9 mouse cellular contexts compared by ENCODE assay signal in the genomic region with DNA sequence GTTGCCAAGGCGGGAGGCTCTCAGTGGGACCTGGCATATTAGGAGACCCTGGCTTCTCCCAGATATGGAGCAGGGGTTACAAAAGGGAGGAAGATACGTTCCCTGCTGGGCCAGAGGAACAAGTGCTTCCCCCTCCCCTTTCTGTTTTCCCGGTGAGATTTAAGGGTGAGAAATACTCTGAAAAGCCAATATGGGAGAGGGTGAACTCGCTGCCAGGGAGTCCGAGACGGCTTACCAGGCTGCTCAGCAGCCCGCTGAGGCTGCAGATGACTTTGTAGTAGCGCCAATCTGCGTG. TPM values are rescaled to one million over a fixed set of nuclear protein-coding genes. Genes with fewer than 3 reads are reported as not detected.
DNase-seq lines count a peak whose midpoint lies in the region; ATAC-seq and TF ChIP-seq lines count a peak whose summit lies in the region.
"Had no signal": no experiment of that assay in that cellular context is flagged by ENCODE, and none has a peak within 500 bp of the region (broad histone marks: within the 10 kb centered on the region; RNA-seq: fewer than 3 reads in every experiment).

No protein-coding gene starts in this region.

- in situ Hi-C loops in ES-E14 (cut with MboI; ENCODE audit: low sequenced_read_pairs in 2 of 2, unreplicated experiment in 2 of 2) = no loop called here

- no peaks in the 10 kb centered on the region for H3K27me3 ChIP-seq in heart, embryonic 13.5 days (replicated peaks)
- H3K27me3 ChIP-seq in forebrain, postnatal 0 days (ENCODE audit: insufficient read depth, low read length) = no peaks in the 10 kb centered on the region
- peaks cover 45% of the 10 kb centered on the region for H3K27me3 ChIP-seq in liver, embryonic 15.5 days
- H3K27me3 ChIP-seq: CH12.LX had no signal

- no peaks in the 10 kb centered on the region for H3K9me3 ChIP-seq in heart, embryonic 13.5 days
- no peaks in the 10 kb centered on the region for H3K9me3 ChIP-seq in ES-E14 (ENCODE audit: control insufficient read depth, insufficient read depth, low read depth, low read length)
- no peaks in the 10 kb centered on the region for H3K9me3 ChIP-seq in forebrain, postnatal 0 days (ENCODE audit: low read length)
- no peaks in the 10 kb centered on the region for H3K9me3 ChIP-seq in liver, embryonic 15.5 days (replicated peaks)

- peak overlapping the region; percentile 86 for H3K4me2 ChIP-seq in heart, embryonic 13.5 days
- H3K4me2 ChIP-seq in forebrain, postnatal 0 days (ENCODE audit: low read depth) = peak overlapping the region; percentile 51
- peak overlapping the region; percentile 58 for H3K4me2 ChIP-seq in liver, embryonic 15.5 days

- TF ChIP-seq CTCF in forebrain, postnatal 0 days (IDR thresholded peaks at IDR 0.05; ENCODE audit: low read depth) = no peak

- H3K27ac ChIP-seq in heart, embryonic 13.5 days (replicated peaks) = peak overlapping the region; percentile 73
- H3K27ac ChIP-seq in ES-E14 (ENCODE audit: insufficient read depth, low read depth, low read length, poor library complexity, severe bottlenecking) = no peak overlapping the region
- H3K27ac ChIP-seq in forebrain, postnatal 0 days (ENCODE audit: low read depth, low read length) = peak overlapping the region; percentile 64
- no peak overlapping the region for H3K27ac ChIP-seq in liver, embryonic 15.5 days (replicated peaks)

- no peaks in the 10 kb centered on the region for H3K36me3 ChIP-seq in heart, embryonic 13.5 days
- H3K36me3 ChIP-seq in ES-E14 (ENCODE audit: control insufficient read depth, insufficient read depth, low read length, poor library complexity, severe bottlenecking) = no peaks in the 10 kb centered on the region
- H3K36me3 ChIP-seq in forebrain, postnatal 0 days (ENCODE audit: insufficient read depth) = no peaks in the 10 kb centered on the region
- H3K36me3 ChIP-seq in liver, embryonic 15.5 days (replicated peaks) = no peaks in the 10 kb centered on the region

- H3K4me3 ChIP-seq in heart, embryonic 13.5 days = peak overlapping the region; percentile 52
- H3K4me3 ChIP-seq in ES-E14 (ENCODE audit: insufficient read depth in 1 of 2, low read depth in 1 of 2, low read length in 2 of 2, poor library complexity in 1 of 2, severe bottlenecking in 1 of 2) = peak overlapping the region in 1 of 2 experiments; percentile 50; a peak in 2 of 4 replicates
- peak overlapping the region; percentile 27 for H3K4me3 ChIP-seq in forebrain, postnatal 0 days (ENCODE audit: low read depth, low read length)
- H3K4me3 ChIP-seq in liver, embryonic 15.5 days (replicated peaks) = peak overlapping the region; percentile 33

- H3K4me1 ChIP-seq in heart, embryonic 13.5 days = peaks cover 57% of the 10 kb centered on the region
- H3K4me1 ChIP-seq in ES-E14 (ENCODE audit: control insufficient read depth in 2 of 2, insufficient read depth in 2 of 2, low read length in 2 of 2, poor library complexity in 1 of 2) = peaks cover 18 to 38% of the 10 kb centered on the region in 2 experiments
- H3K4me1 ChIP-seq in forebrain, postnatal 0 days (ENCODE audit: insufficient read depth) = peaks cover 20% of the 10 kb centered on the region
- H3K4me1 ChIP-seq in liver, embryonic 15.5 days (replicated peaks) = peaks cover 47% of the 10 kb centered on the region

- H3K9ac ChIP-seq in heart, embryonic 13.5 days = peak overlapping the region; percentile 78
- 0 out of 2 replicates have a peak overlapping the region, but pooled peaks have one; percentile 9 for H3K9ac ChIP-seq in ES-E14 (ENCODE audit: insufficient read depth, low read depth, low read length, poor library complexity, severe bottlenecking)
- H3K9ac ChIP-seq in forebrain, postnatal 0 days = peak overlapping the region; percentile 48; the same call in 1 of the 2 replicates
- no peak overlapping the region for H3K9ac ChIP-seq in liver, embryonic 15.5 days

- intact Hi-C loops in heart, postnatal 25 days (cut with DNase I) = no loop called here

- no peak for ATAC-seq in heart, embryonic 13.5 days (ENCODE audit: extremely low read depth, insufficient number of reproducible peaks, low FRiP score, low TSS enrichment)
- ATAC-seq in forebrain, postnatal 0 days = 0 out of 2 replicates have a peak, but pooled peaks have one; percentile 3
- ATAC-seq in liver, embryonic 15.5 days (ENCODE audit: insufficient read depth) = no peak
- no peak for ATAC-seq in megakaryocyte progenitor cell, adult 5-6 weeks (replicated peaks; ENCODE audit: poor library complexity)
- no peak for ATAC-seq in erythroid progenitor cell, adult 5-6 weeks (replicated peaks; ENCODE audit: low FRiP score, poor library complexity, severe bottlenecking)

- DNase-seq in heart, postnatal 25 days (ENCODE audit: low spot score) = no peak
- DNase-seq in ES-E14 (ENCODE audit: low read depth, low spot score) = no peak
- no peak for DNase-seq in forebrain, postnatal 0 days
- DNase-seq in adrenal gland, adult 18-20 months (ENCODE audit: low spot score in 2 of 2) = no peak

- 5% methylated on average over 9 of the region's 9 CpGs for WGBS in heart, embryonic 13.5 days
- WGBS in forebrain, postnatal 0 days = 9% methylated on average over 9 of the region's 9 CpGs
- WGBS in liver, embryonic 15.5 days (ENCODE audit: insufficient replicate concordance) = 10% methylated on average over 9 of the region's 9 CpGs

TF ChIP-seq in ES-E14, 5 proteins besides CTCF, POLR2A, EP300 and RAD21:
- TF ChIP-seq HCFC1 (IDR thresholded peaks at IDR 0.05; ENCODE audit: borderline replicate concordance, insufficient read depth, low read length) (no peak), ZNF384 (IDR thresholded peaks at IDR 0.05; ENCODE audit: low read depth, low read length) (no peak), CHD2 (IDR thresholded peaks at IDR 0.05; ENCODE audit: low read depth, low read length) (no peak), MAFK (IDR thresholded peaks at IDR 0.05; ENCODE audit: insufficient read depth, low read depth, low read length) (no peak), ZC3H11A (IDR thresholded peaks at IDR 0.05; ENCODE audit: borderline replicate concordance, low read depth, low read length) (no peak)

RNA-seq across cellular contexts. Expression of a gene that starts 26.7 kb away (rescaled TPM):
- 550 and 637 TPM in 2 replicates for polyA plus RNA-seq in heart, embryonic 13.5 days (2015; fragmentation: Nextera tagmentation; extraction: Ambion mirVana)
- 100 to 1,000 TPM; 131 to 166 TPM for total RNA-seq in heart, postnatal 25 days (2021)
- 208 and 358 TPM in 2 replicates for total RNA-seq in ES-E14 (2012; rRNA removed)
- 1,563 and 1,794 TPM in 2 replicates for total RNA-seq in forebrain, postnatal 0 days (2014; rRNA removed)
- 3,264 and 3,401 TPM in 2 replicates for polyA plus RNA-seq in forebrain, postnatal 0 days (2015; fragmentation: Nextera tagmentation; extraction: Ambion mirVana)
- 306 and 329 TPM in 2 replicates for polyA plus RNA-seq in liver, embryonic 15.5 days (2015; fragmentation: Nextera tagmentation; extraction: Ambion mirVana)
- 664 and 692 TPM in 2 replicates for total RNA-seq in megakaryocyte progenitor cell, adult 5-6 weeks (2015)
- total RNA-seq in megakaryocyte progenitor cell, adult 5-6 weeks (2017) = 1,536 and 1,800 TPM in 2 replicates
- 389 and 401 TPM in 2 replicates for total RNA-seq in erythroid progenitor cell, adult 5-6 weeks (2015; ENCODE audit: low replicate concordance)
- 511 and 672 TPM in 2 replicates for total RNA-seq in erythroid progenitor cell, adult 5-6 weeks (2017; ENCODE audit: low replicate concordance)
- 100 to 1,000 TPM; 343 to 481 TPM for total RNA-seq in adrenal gland, adult 18-20 months (2021)

RNA-seq across cellular contexts. Expression of a gene that starts 45.8 kb away (rescaled TPM):
- 0.27 TPM in 1 of 2 replicates, not detected in the other for polyA plus RNA-seq in heart, embryonic 13.5 days (2015; fragmentation: Nextera tagmentation; extraction: Ambion mirVana)
- not detected for total RNA-seq in heart, postnatal 25 days (2021)
- total RNA-seq in ES-E14 (2012; rRNA removed) = not detected in 2 replicates
- not detected in 2 replicates for total RNA-seq in forebrain, postnatal 0 days (2014; rRNA removed)
- polyA plus RNA-seq in forebrain, postnatal 0 days (2015; fragmentation: Nextera tagmentation; extraction: Ambion mirVana) = not detected in 2 replicates
- not detected in 2 replicates for polyA plus RNA-seq in liver, embryonic 15.5 days (2015; fragmentation: Nextera tagmentation; extraction: Ambion mirVana)
- total RNA-seq in megakaryocyte progenitor cell, adult 5-6 weeks (2015) = 1.0 TPM in 1 of 2 replicates, not detected in the other
- total RNA-seq in megakaryocyte progenitor cell, adult 5-6 weeks (2017) = not detected in 2 replicates
- total RNA-seq in erythroid progenitor cell, adult 5-6 weeks (2015; ENCODE audit: low replicate concordance) = not detected in 2 replicates
- 3.1 TPM in 1 of 2 replicates, not detected in the other for total RNA-seq in erythroid progenitor cell, adult 5-6 weeks (2017; ENCODE audit: low replicate concordance)
- total RNA-seq in adrenal gland, adult 18-20 months (2021) = not detected
- total RNA-seq: CH12.LX had no signal

Comparison
In these comparisons a context has a peak if more than half of its experiments do, and no peak if none do; other contexts are left out.
1. H3K27ac ChIP-seq: peak in heart, embryonic 13.5 days (single experiment) and forebrain, postnatal 0 days (single experiment); none in ES-E14 (single experiment) and liver, embryonic 15.5 days (single experiment).
2. Peak in every context shown above with its lines, with median percentiles within 50 percentile points of each other: H3K4me2 ChIP-seq.